Mouse (Mus musculus): Measurements from ENCODE around the gene Mex3d. TPM values are rescaled to one million over a fixed set of nuclear protein-coding genes. Genes with fewer than 3 reads are reported as not detected.

Gene Mex3d
- polyA plus RNA-seq, 2 experiments, result 8.2 to 44.0 TPM

DNA sequence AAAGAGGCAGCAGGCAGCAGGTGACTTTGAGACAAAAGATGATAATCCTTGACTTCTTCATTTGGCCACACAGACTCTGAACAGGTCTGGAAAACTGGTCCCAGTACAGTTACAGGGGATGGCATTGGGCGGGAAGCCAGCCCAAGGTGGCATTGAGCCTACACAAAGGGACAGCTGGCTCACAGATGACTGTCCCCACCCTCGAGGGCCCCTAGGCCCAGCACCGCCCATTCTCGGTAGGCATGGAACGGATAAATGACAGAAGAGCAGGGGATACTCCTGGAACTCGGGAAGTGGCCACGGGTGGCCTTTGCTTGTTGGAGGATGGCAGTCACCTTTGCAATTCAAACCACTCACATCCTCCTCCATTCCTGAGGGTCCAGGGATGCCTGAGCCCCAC is 2.1 kb downstream of the Mex3d start:
- Histone ChIP-seq H3K36me3 (ENCODE audit: control insufficient read depth, insufficient read depth, low read length) (peaks cover 42% of the 10 kb centered on the region), H3K27me3 (ENCODE audit: control insufficient read depth, insufficient read depth, low read length) (no peaks in the 10 kb centered on the region)

DNA sequence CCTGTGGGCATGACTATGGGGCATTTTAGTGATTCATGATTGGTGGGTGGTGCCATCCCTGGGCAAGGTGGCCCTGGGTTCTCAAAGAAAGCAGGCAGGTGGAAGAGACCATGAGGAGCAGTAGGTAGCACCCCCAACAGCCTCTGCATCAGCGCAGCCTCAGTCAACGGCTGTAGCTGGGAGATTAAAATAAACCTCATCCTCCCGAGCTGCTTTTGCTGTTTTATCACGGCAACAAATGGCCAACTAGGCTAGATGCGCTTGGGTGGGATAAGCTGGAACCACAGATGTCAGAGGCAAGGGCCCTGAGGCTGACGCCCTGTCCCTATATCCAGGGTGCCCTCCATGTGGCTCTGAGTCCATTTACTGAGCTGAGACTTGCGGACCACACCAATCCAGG is 2.8 kb downstream of the Mex3d start:
- no peak for ATAC-seq (ENCODE audit: low FRiP score, low read depth)
- no peaks in the 10 kb centered on the region for H3K27me3 ChIP-seq (ENCODE audit: control insufficient read depth, insufficient read depth, low read length)
- no peak overlapping the region for H3K27ac ChIP-seq (replicated peaks; ENCODE audit: low read depth, low read length)
- peak overlapping the region; percentile 87 for H3K4me3 ChIP-seq (replicated peaks; ENCODE audit: low read length)
- TF ChIP-seq POLR2A (IDR thresholded peaks at IDR 0.05; ENCODE audit: borderline replicate concordance, extremely low read depth, insufficient read depth, insufficient read length), result no peak
- peak overlapping the region; percentile 90 for H3K4me2 ChIP-seq (replicated peaks; ENCODE audit: low read depth, low read length, severe bottlenecking)
- H3K9me3 ChIP-seq (ENCODE audit: control insufficient read depth, low read length), result no peaks in the 10 kb centered on the region
- peaks cover 23% of the 10 kb centered on the region for H3K4me1 ChIP-seq (ENCODE audit: control insufficient read depth, insufficient read depth, low read length)
- 75% methylated on average over 7 of the region's 7 CpGs for WGBS
- DNase-seq (ENCODE audit: low spot score), result no peak
- H3K9ac ChIP-seq (ENCODE audit: low read depth, low read length, severe bottlenecking), result peak overlapping the region; percentile 89; the same call in 1 of the 2 replicates
- H3K36me3 ChIP-seq (ENCODE audit: control insufficient read depth, insufficient read depth, low read length), result peaks cover 47% of the 10 kb centered on the region

More for the DNA sequence above, 2.1 kb downstream of the Mex3d start:
- 8% methylated on average over 7 of the region's 7 CpGs for WGBS
- no peaks in the 10 kb centered on the region for H3K9me3 ChIP-seq (ENCODE audit: control insufficient read depth, low read length)
- no peak for DNase-seq (ENCODE audit: low spot score)
- H3K9ac ChIP-seq (ENCODE audit: low read depth, low read length, severe bottlenecking), result peak overlapping the region; percentile 89
- no peak for ATAC-seq (ENCODE audit: low FRiP score, low read depth)
- TF ChIP-seq POLR2A (IDR thresholded peaks at IDR 0.05; ENCODE audit: borderline replicate concordance, extremely low read depth, insufficient read depth, insufficient read length), result no peak
- peak overlapping the region; percentile 90 for H3K4me2 ChIP-seq (replicated peaks; ENCODE audit: low read depth, low read length, severe bottlenecking)
- H3K27ac ChIP-seq (replicated peaks; ENCODE audit: low read depth, low read length), result peak overlapping the region; percentile 87
- H3K4me3 ChIP-seq (replicated peaks; ENCODE audit: low read length), result peak overlapping the region; percentile 87
- peaks cover 23% of the 10 kb centered on the region for H3K4me1 ChIP-seq (ENCODE audit: control insufficient read depth, insufficient read depth, low read length)

- WGBS, result 81% methylated on average over 4 of the region's 4 CpGs
- no peak for TF ChIP-seq POLR2A (IDR thresholded peaks at IDR 0.05; ENCODE audit: borderline replicate concordance, extremely low read depth, insufficient read depth, insufficient read length)
- Histone ChIP-seq H3K36me3 (ENCODE audit: control insufficient read depth, insufficient read depth, low read length) (peaks cover 53% of the 10 kb centered on the region), H3K4me2 (replicated peaks; ENCODE audit: low read depth, low read length, severe bottlenecking) (peak overlapping the region; percentile 90), H3K4me3 (replicated peaks; ENCODE audit: low read length) (peak overlapping the region; percentile 87; the same call in 1 of the 2 replicates), H3K27ac (replicated peaks; ENCODE audit: low read depth, low read length) (no peak overlapping the region), H3K9ac (ENCODE audit: low read depth, low read length, severe bottlenecking) (no peak overlapping the region), H3K27me3 (ENCODE audit: control insufficient read depth, insufficient read depth, low read length) (no peaks in the 10 kb centered on the region), H3K4me1 (ENCODE audit: control insufficient read depth, insufficient read depth, low read length) (peaks cover 23% of the 10 kb centered on the region), H3K9me3 (ENCODE audit: control insufficient read depth, low read length) (no peaks in the 10 kb centered on the region)
- no peak for ATAC-seq (ENCODE audit: low FRiP score, low read depth)
- no peak for DNase-seq (ENCODE audit: low spot score)
These were observed 3.3 kb downstream of the Mex3d start for GRCm38 (mm10) chr10:80384115-80384639.

DNA sequence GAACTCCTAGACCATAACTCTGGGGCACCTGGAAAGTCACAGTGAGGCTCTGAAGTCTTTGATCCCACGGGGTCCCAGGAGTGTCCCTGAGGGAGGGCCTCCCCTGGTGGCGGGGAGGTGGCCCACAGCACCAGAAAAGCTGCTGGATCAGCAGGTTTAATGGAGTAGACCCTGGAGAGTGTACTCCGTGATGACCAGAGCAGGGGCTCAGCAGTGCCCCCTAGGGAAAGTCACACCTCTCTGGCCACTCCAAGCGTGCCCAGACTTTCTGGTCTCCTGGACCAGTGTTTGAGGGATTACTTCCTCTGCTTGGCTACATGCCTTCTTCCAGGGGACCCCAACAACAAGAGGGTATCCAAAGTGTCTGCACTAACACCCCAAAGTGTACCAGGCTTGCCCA is 4.0 kb downstream of the Mex3d start:
- Histone ChIP-seq H3K4me2 (replicated peaks; ENCODE audit: low read depth, low read length, severe bottlenecking) (no peak overlapping the region; the same call in 1 of the 2 replicates), H3K4me1 (ENCODE audit: control insufficient read depth, insufficient read depth, low read length) (peaks cover 20% of the 10 kb centered on the region), H3K27me3 (ENCODE audit: control insufficient read depth, insufficient read depth, low read length) (no peaks in the 10 kb centered on the region), H3K27ac (replicated peaks; ENCODE audit: low read depth, low read length) (no peak overlapping the region), H3K9me3 (ENCODE audit: control insufficient read depth, low read length) (no peaks in the 10 kb centered on the region), H3K9ac (ENCODE audit: low read depth, low read length, severe bottlenecking) (peak overlapping the region; percentile 25; the same call in 1 of the 2 replicates), H3K4me3 (replicated peaks; ENCODE audit: low read length) (no peak overlapping the region), H3K36me3 (ENCODE audit: control insufficient read depth, insufficient read depth, low read length) (peaks cover 55% of the 10 kb centered on the region)
- DNase-seq (ENCODE audit: low spot score) (no peak), ATAC-seq (ENCODE audit: low FRiP score, low read depth) (no peak)
- WGBS, result 56% methylated on average over 4 of the region's 4 CpGs
- TF ChIP-seq POLR2A (IDR thresholded peaks at IDR 0.05; ENCODE audit: borderline replicate concordance, extremely low read depth, insufficient read depth, insufficient read length), result no peak

DNA sequence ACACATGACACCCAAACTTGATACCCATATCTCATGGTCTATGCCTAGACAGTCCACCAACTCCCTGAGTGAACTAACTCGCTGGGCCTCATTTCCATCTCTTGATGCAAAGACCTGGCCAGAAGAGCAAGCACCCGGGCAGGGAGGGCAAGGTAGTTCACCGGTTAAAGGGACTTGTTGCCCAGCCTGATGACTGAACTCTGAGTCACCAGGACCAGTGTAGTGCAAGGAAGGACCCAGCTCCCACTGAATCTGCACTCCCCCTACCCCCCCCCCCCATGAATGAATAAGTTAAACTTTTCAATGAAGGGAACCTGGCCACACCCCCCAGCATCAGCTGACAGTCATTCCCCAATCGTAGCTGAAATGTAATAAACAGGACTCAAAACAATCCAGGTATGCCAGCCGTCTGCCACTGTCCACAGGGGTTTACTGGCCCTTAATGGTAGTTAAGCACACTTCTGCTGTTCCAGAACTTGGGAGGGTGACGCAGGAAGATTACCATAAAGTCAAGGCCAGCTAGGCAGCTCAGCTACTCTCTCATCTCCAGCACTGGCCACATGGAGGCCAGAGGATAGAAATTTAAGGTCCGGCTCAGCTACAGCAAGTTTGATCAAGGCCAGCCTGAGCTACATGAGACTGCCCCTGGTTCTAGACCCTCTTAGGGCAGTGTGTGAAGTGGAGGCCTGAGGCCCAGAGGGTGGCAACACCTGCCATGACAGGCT is 4.7 kb downstream of the Mex3d start:
- DNase-seq (ENCODE audit: low spot score) (no peak), ATAC-seq (ENCODE audit: low FRiP score, low read depth) (no peak)
- no peaks in the 10 kb centered on the region for H3K27me3 ChIP-seq (ENCODE audit: control insufficient read depth, insufficient read depth, low read length)
- H3K36me3 ChIP-seq (ENCODE audit: control insufficient read depth, insufficient read depth, low read length), result peaks cover 55% of the 10 kb centered on the region
- no peak overlapping the region for H3K27ac ChIP-seq (replicated peaks; ENCODE audit: low read depth, low read length)
- no peaks in the 10 kb centered on the region for H3K9me3 ChIP-seq (ENCODE audit: control insufficient read depth, low read length)
- no peak overlapping the region for H3K4me2 ChIP-seq (replicated peaks; ENCODE audit: low read depth, low read length, severe bottlenecking)
- no peak overlapping the region for H3K9ac ChIP-seq (ENCODE audit: low read depth, low read length, severe bottlenecking)
- peaks cover 14% of the 10 kb centered on the region for H3K4me1 ChIP-seq (ENCODE audit: control insufficient read depth, insufficient read depth, low read length)
- no peak overlapping the region for H3K4me3 ChIP-seq (replicated peaks; ENCODE audit: low read length)
- no peak for TF ChIP-seq POLR2A (IDR thresholded peaks at IDR 0.05; ENCODE audit: borderline replicate concordance, extremely low read depth, insufficient read depth, insufficient read length)
- WGBS, result 74% methylated on average over 7 of the region's 7 CpGs
